Mouse (Mus musculus) yolk sac, embryonic 10.5 days (tissue): Measurements from ENCODE around the gene Ccdc57.
"Not testable (repeated sequence)": the region's sequence is repeated elsewhere in the genome, so short reads cannot be mapped to it uniquely, and the experiment has no call there.

ENCODE experiments used
- DNase-seq: peaks from one replicate; pipeline ENCODE4 v3.0.0-alpha.2; 2017; ENCODE audit warnings: low spot score

Ccdc57 gene

GRCm38 (mm10) chr11:120903159-120903850 is 29.4 kb downstream of the Ccdc57 start:
- DNase-seq: peak; percentile 36

DNA sequence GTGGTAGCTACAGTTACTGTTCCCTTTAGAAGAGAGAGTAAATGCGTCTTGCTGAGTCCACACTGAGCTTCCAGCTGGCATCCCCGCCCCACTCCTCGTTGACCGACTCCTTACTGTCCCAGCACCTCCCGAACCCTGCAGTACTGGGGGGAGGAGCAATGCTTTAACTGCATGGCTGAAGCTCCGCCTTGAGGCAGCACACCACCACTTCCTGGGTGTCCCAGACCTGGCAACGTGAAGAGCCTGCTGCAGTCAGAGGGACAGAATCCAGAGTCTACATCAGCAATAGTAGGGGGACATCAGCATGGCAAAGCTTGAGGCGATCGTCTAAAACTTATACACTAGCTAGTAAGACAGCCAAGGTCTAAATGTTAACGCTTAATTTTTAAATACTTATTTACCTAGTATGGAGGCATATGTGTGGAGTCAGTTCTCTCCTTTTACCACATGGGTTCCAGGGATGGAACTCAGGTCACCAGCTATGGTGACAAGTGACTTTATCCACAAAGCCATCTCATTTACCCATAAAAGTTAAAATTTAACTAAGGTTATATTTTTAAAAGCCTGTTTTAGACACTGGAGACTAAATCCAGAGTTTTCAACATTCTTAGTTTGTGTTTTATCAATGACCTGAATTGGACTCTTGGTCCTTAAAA is 30.1 kb downstream of the Ccdc57 start:
- peak; percentile 46 for DNase-seq

GRCm38 (mm10) chr11:120901729-120902486 is 30.8 kb downstream of the Ccdc57 start:
- no peak for DNase-seq

GRCm38 (mm10) chr11:120900276-120901244 is 32.1 kb downstream of the Ccdc57 start:
- DNase-seq: peak; percentile 17

- no peak for DNase-seq
Measured at GRCm38 (mm10) chr11:120898114-120898548, 34.5 kb downstream of the Ccdc57 start.

GRCm38 (mm10) chr11:120895441-120895840 is 37.2 kb downstream of the Ccdc57 start:
- DNase-seq: no peak

- no peak for DNase-seq
Measured at GRCm38 (mm10) chr11:120894397-120894796, 38.3 kb downstream of the Ccdc57 start.

DNA sequence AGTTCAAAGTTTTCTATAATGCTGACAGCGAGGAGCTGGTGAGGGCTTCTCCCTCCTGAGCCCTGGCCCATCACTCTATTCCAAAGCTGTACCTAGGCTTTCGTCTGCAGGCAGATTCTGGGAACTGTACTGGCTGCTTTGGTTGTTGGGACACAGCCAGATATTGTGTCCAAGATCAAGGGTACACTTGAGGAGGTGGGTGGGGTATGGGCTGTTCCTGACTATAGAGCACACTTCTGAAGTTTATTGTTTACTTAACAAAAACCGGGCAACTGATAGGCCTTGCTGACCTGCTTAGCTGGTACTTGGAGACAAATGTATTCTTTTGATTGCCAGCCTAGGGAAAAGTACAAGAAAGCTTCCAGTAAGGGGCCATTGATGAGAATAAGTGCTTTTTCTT is 43.5 kb downstream of the Ccdc57 start:
- no peak for DNase-seq

DNA sequence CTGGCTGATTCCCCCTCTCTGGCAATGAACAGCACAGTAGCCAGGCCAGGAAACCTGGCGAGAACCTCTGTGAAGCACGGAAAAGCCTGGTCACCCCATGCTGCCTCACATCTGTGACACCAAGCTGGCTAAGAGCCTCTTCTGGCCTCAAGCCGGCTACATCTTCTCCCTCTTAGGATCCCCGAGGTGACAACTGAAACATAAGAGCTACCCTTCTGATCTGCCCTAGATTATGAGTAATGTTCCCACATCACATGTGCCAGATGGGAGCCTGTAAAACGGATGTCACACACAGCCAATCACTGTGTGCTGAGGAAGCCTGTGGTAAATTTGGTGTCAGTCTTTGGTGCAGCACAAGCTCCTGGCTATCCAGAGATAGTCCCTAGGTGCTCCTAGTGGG is 44.0 kb downstream of the Ccdc57 start:
- no peak for DNase-seq

GRCm38 (mm10) chr11:120887502-120887901 is 45.2 kb downstream of the Ccdc57 start:
- no peak for DNase-seq

- DNase-seq: no peak
Measured at GRCm38 (mm10) chr11:120886462-120886861, 46.2 kb downstream of the Ccdc57 start.

- DNase-seq: no peak
Measured at GRCm38 (mm10) chr11:120883601-120884000, 49.1 kb downstream of the Ccdc57 start.

- DNase-seq: no peak
Measured at GRCm38 (mm10) chr11:120882931-120883330, 49.7 kb downstream of the Ccdc57 start.

DNA sequence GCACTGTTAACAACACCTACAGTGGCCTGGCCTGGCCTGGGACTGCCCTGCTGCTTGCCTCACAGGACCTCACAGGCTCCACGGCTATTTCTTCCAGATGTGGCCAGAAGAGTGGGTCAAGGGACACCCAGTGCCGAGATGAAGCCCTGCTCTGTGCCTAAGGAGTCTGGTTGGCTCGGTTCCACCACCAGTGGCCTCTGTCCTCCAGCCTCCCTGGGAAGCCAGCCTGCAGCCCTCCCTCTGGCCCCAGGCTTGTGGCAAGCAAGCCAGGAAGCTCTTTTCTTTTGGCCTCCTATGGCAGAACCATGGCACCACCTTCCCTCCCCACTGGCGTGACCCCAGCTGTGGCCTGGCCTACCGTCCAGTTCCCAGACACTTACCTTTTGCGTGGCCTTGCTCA is 59.5 kb downstream of the Ccdc57 start:
- no peak for DNase-seq

GRCm38 (mm10) chr11:120871521-120871920 is 61.2 kb downstream of the Ccdc57 start:
- no peak for DNase-seq

GRCm38 (mm10) chr11:120865816-120866215 is 66.9 kb downstream of the Ccdc57 start:
- DNase-seq: no peak

DNA sequence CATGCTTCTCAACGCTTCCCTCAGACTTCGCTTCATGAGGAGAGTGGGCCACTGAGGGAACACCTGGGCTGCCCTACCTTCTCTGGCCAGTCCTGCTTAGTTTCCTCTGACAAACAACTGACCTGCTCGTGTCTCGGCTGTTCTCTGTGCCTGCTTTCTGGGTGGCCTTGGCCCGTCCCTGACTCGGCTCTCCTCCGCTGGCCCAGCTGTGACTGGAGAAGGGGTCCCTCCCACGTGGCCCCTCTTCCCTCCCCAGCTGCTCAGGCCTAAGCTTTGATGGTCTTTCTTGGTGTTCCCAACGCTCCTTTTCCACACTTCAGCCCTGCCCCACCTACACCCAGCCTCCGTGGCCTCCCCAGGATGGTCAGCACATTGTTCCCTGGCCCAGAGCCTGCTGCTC is 69.9 kb downstream of the Ccdc57 start:
- DNase-seq: no peak

- DNase-seq: not testable (repeated sequence)
Measured at GRCm38 (mm10) chr11:120855938-120856337, 76.7 kb downstream of the Ccdc57 start.

DNA sequence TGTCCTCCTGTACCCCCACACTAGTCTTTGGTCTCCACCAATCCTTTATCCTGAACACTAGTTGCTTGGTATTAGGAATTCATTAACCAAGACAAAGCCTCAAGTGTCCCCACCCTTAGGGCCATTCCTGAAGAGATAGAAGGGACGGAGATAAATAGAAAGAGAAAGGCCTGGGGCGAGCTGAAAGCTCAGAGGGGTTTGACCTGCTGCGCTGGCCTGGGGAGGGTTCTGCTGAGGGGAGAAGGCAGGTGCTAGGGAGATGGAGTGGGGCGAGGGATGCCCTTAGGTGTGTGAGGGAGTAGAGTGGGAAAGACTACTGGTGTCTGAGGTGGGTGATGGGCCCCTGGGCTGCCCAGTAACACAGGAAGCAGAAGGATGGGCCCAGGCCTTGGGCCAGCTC is 78.9 kb downstream of the Ccdc57 start:
- no peak for DNase-seq

DNA sequence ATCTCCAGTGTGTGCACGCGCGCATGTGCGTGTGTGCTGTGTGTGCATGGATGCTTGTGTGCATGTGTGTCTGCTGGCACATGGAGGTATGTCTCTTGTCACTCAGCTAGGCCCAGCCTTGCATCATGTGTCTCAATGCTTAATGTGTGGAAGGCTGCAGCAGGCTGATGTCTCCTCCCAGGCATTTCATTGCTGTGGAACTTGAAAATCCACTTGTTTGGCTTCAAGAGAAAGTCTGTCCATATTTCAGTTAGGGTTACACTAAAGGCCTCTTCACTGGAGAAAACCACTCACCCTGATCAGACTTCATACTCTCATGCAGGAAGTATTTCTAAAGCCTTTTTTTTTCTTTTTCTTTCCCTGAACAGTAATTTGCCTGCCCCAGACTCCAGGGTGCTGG is 79.5 kb downstream of the Ccdc57 start:
- no peak for DNase-seq

DNA sequence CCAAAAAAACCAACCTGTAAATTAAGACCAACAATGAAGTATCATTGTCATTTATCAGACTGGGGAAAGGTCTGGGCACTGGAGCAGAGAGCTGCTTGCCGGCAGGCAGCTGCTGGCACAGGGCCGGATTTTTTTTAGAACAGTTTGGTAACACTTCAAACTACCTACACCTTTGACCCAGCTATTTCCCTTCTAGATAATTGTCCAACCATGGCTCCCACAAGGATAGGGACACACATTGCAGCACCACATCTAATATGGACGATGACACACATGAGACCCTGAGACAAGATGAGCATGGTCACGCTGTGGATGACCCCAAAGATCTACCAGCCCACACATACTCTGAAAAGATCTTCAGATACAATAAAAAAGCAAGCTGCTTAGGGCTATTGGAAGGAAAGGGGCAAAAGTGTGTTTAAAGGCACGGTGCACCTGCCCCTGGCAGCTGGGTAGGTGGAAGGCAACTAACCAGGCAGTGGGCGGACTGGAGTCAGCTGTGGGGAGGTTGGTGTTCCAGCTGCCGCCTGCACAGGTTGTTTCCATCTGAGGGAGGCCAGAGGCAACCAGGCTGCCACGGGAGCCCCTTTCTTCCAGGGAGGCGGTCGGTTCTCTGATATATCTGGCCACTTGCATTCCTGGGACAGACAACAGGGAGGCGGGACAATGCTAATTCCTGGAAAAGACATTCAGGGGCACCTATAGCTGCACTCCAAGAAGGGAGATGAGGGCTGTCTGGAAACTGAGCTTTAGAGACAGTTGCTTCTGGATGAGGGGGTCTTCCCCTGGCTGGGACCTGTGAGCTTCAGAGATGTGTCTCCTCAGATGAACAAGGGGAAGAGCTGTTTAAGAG is 80.4 kb downstream of the Ccdc57 start:
- no peak for DNase-seq
